Mouse (Mus musculus) urinary bladder, postnatal 36 days (tissue): Measurements from ENCODE around the gene Ptges.
A peak's percentile ranks its signal among the peaks of the same experiment; 100 is the strongest.
"Not testable (repeated sequence)": the region's sequence is repeated elsewhere in the genome, so short reads cannot be mapped to it uniquely, and the experiment has no call there.

ENCODE experiments used
- DNase-seq, 2 experiments: peaks; one replicate each; pipeline ENCODE4 v3.0.0; 2022; ENCODE audit warnings: low spot score in 2 of 2, mixed read lengths in 1 of 2

Ptges gene

DNA sequence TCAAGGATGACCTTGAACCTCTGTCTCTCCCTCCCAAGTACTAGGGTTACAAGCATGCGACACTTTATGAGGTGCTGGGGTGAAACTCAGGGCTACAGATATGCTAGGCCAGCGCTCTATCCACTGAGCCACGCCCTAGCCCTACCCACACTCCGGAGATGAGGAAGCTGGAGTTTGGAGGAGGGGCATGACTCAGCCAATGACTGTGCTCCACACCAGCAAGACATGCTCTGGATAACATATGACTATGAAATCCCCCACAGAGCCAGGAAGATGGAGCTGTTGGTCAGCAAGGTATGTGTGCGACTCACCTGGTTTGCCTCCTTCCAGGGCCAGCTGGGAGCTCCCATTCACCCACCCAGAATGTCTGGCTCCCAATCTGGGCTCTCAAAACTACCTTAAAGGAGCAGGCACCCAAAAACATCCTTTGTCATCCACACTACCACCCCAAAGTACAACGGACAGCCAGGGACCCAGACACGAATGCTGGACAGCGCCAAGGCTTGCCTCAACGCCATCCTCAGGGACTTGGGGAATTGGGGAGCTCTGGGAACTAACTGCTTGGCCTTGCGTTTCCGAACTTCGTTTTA lies 675 bp downstream of the Ptges start:
- DNase-seq = peak in 1 of 2 experiments; percentile 73

DNA sequence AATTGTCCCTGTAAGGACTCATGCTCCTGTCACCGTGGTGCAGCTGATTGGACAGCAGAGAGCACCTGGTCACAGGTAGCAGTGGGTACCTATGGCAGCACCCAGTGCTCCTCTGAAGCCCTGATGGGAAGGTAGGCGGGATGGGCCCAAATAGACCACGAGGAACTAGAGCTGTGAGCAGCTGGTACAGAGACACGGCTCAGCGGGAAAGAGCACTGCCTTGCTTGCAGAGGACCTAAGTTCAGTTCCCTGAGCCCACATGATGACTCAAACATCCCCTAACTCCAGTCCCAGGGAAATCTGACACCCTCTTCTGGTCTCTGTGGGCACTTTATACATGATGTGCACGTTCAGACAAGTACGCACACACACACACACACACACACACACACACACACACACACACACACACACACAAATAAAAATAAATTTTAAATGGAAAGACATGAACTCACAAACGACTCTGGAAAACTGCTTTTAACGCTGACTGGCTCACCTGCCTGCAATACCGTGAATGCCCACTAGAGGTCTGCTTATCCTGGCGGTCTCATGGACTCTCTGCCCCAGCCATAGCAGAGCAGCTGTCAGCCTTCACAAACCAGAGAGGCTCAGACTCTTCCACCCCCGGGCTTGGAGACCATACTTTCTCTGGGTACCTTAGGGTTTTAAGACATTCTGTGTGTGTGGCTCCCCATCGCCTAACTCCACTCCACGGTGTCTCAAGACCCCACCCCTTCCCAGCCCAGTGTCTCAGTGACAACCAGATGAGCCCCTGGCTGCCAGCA lies 1.6 kb downstream of the Ptges start:
- DNase-seq = peak; percentile 64 to 80

GRCm38 (mm10) chr2:30927151-30927781 lies 2.4 kb downstream of the Ptges start:
- no peak for DNase-seq

DNA sequence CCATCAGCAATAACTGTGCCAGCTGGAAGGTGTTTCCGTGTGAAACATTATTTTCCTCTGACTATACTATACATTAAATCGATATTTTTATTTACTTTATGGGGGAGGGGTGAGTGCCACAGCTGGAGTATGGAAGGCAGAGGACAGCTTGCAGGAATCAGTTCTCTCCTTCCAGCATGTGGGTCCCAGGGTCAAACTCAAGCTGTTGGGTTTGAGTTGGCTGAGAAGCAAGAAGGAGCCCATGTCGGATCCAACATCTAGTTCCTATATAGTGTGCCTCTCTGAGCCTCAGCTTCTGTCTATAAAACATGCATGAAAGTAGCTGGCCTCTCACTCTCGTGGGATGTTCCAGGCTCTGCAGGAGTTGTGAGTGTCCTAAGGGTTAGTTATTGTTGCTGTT lies 3.3 kb downstream of the Ptges start:
- no peak for DNase-seq

- no peak for DNase-seq
Observed at GRCm38 (mm10) chr2:30925181-30925580, 4.5 kb downstream of the Ptges start.

- no peak for DNase-seq
Observed at GRCm38 (mm10) chr2:30923099-30923498, 6.6 kb downstream of the Ptges start.

DNA sequence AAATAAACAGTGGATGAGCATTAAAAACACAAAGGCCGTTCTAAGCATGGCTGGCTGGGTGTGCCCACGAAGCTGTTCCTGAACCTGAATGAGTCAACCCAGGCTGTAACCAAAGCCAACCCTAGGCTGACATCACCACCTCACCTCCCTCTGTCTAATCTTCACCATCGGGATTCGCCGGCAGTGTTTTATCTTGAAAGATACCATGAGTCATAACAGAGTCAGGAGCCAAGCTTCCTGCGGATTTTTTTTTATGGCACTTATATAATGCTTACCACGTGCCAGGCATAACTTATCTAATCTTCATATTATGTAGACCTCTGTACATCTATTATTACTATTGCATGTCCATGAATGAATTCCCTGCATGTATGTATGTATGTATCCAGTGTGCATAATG lies 9.4 kb downstream of the Ptges start:
- peak; percentile 73 for DNase-seq

DNA sequence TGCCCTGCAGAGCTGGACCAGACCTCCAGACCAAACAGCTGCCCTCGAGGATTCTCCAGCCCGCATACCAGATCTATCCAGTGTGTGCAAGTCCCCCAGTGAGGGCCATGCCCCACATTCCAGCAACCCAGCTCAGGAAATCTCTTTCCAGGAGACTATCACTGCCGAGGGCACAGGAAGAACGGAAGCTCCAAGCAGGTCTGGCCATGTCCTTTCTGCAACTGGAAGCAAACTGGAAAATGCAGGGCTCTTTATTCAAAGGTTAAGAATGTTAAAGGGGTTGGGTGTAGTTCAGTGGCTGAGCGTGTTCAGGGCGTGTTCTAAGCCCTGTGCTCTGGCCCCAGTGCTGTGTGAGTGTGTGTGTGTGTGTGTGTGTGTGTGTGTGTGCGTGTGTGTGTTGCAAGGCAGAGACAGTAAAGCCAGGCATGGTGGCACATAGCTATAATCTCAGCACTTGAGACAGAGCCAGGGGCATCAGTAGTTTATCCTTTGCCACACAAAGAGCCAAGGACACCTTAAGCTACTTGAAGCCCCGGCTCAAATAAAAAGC lies 10.8 kb downstream of the Ptges start:
- DNase-seq = peak; percentile 44 to 62

GRCm38 (mm10) chr2:30918126-30918525 lies 11.5 kb downstream of the Ptges start:
- no peak for DNase-seq

DNA sequence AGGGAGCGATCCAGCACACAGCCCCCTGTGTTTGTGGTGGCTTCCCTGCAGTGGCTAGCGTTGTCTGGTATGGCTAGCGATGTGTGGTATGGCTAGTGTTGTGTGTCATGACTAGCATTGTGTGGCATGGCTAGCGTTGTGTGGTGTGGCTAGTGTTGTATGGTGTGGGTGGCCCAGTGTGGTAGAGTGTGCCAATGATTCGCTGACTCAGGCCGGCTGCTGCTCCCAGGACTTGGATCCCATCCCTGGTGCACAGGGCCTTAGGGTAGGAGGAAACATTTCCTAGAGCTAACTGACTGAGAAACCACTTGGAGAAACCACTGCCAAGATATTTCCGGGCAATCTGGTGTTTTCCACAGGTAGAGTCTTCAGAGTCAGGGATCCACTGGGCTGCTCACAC lies 12.0 kb downstream of the Ptges start:
- no peak for DNase-seq

GRCm38 (mm10) chr2:30915933-30916332 lies 13.7 kb downstream of the Ptges start:
- DNase-seq = not testable (repeated sequence)

DNA sequence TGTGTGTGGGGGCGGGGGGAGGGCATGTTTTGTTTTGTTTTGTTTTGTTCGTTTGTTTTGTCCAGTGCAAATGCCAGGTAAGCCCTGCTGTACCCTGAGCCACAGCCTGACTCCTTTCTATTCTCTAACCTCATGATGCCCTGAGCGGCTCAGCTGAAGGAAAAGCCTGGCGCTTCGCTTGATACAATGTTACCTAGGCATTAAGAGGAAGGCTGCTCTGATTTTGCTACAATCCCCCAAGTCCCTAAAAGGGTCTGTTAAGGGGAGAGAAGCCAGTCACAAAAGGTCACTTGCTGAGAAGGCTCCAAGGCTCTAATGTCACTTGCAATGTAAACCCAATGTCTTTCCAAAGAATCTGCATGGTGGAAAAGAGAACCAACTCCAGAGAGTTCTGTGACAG lies 14.3 kb downstream of the Ptges start:
- no peak for DNase-seq

GRCm38 (mm10) chr2:30914836-30915235 lies 14.8 kb downstream of the Ptges start:
- no peak for DNase-seq

GRCm38 (mm10) chr2:30913022-30913421 lies 16.6 kb downstream of the Ptges start:
- no peak for DNase-seq

DNA sequence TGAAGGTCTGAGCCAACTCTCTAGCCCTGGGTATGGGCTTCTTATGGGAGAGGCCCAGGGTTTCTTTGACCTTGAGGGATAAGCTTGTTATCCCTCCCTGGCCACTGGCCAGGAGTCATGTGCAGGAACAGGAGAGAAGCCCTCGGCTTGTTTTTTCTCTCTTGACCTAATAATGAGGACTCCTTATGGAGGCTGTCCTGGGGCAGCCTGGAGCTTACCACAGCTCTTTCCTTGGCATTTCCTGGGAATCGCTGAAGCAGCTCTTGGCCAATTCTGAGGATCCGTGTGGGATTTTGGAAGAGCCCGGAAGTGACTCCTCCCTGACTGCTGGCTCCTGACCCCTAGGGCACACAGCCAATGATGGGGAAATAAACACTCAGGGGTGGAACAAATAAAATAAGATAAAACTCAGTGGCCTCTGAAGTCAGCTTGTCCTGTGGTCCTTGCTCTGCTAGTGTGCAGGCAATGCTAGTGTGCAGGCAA lies 17.3 kb downstream of the Ptges start:
- DNase-seq = peak in 1 of 2 experiments; percentile 82

- DNase-seq = no peak
Observed at GRCm38 (mm10) chr2:30906641-30907040, 23.0 kb downstream of the Ptges start.

DNA sequence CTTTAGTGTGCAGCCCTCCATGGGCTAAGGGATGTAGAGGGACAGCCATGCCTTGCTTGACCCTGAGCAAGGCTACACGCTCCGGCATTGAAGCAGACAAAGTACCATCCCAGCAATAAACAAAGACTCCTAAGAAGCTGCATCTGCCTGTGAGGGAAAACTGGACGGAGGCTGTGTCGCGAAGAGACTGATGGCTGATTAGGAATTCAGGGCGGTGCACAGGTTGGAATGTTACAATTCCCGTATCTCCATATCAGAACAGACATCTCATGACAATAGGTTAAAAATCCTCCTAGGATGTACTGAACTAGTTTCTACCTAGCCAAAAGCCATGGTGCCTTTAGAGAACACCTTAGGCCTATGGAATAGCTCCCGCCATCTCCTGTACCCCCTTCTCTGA lies 23.8 kb downstream of the Ptges start:
- no peak for DNase-seq

DNA sequence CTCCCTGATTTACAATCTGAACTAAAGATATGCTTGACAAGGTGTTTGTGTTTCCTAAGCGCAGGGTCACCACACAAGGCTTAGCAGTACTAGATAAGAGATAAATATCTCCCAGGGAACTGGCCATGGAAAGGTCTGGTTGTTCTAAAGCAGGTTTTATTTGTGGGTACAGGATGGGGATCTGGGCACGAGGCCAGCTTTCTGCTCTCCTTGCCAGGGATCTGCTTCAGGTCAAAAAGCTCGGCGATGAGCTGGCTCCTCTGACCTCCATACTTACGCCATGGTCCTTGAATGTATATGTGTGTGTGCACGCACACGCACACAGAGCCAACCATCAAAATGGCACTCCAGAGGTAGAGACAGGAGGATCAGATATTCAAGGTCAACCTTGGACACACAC lies 24.7 kb downstream of the Ptges start:
- no peak for DNase-seq

DNA sequence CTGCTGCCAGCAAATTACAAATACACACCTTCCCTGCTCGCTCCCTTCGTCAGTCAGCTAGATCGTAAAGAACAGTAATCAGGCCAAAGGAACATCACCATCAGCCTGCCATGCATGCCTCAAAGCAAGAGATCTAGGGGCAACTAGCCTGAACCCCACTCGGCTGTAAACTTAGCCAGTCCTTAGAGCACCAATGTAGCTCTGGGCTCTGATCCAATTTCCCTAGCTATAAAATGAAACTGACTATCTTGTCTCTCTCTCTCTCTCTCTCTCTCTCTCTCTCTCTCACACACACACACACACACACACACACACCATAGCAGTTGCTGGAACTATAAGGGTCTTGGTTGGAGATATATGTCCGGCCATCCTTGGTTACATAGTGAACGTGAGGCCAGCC lies 25.4 kb downstream of the Ptges start:
- DNase-seq = no peak

GRCm38 (mm10) chr2:30902726-30903722 lies 26.6 kb downstream of the Ptges start:
- DNase-seq = peak in 1 of 2 experiments; percentile 37

- no peak for DNase-seq
Observed at GRCm38 (mm10) chr2:30902256-30902655, 27.4 kb downstream of the Ptges start.
